8 mouse cellular contexts compared by ENCODE assay signal in genomic region chr16:76373671-76374091, GRCm38 (mm10). TPM values are rescaled to one million over a fixed set of nuclear protein-coding genes. Genes with fewer than 3 reads are reported as not detected.
DNase-seq lines count a peak whose midpoint lies in the region; ATAC-seq and TF ChIP-seq lines count a peak whose summit lies in the region.

TSS of gene Nrip1 (minus strand) at chr16:76373827.

- H3K79me2 ChIP-seq in macrophage (ENCODE audit: inconsistent target) = peaks cover 34% of the 10 kb centered on the region

- peak within 1 kb of the TSS; percentile 93 for H3K27ac ChIP-seq in cortical plate, adult 2 months (ENCODE audit: insufficient read depth, low read length)
- H3K27ac ChIP-seq in hindbrain, postnatal 0 days = peak within 1 kb of the TSS; percentile 90
- H3K27ac ChIP-seq in macrophage = peak within 1 kb of the TSS; percentile 82

- no peaks in the 10 kb centered on the region for H3K27me3 ChIP-seq in hindbrain, postnatal 0 days (ENCODE audit: insufficient read depth, low read length)

- peak within 1 kb of the TSS; percentile 76 for H3K4me3 ChIP-seq in cortical plate, adult 2 months (ENCODE audit: insufficient read depth, low read length)
- peak within 1 kb of the TSS; percentile 84 for H3K4me3 ChIP-seq in hindbrain, postnatal 0 days (ENCODE audit: low read length)
- H3K4me3 ChIP-seq in macrophage (ENCODE audit: inconsistent target) = peak within 1 kb of the TSS; percentile 71

- 0% methylated on average over 9 of the region's 9 CpGs for WGBS in hindbrain, postnatal 0 days
- under 1% methylated on average over 9 of the region's 9 CpGs for WGBS in macrophage (ENCODE audit: missing documents)

- peaks cover 1% of the 10 kb centered on the region; the same call in 1 of the 2 replicates for H3K4me1 ChIP-seq in cortical plate, adult 2 months (ENCODE audit: control insufficient read depth, insufficient read depth, low read length)
- 0 out of 2 replicates have a peak, but pooled peaks cover 3% of the 10 kb centered on the region for H3K4me1 ChIP-seq in hindbrain, postnatal 0 days (ENCODE audit: insufficient read depth, low read length)

- peak within 1 kb of the TSS; percentile 92 for H3K9ac ChIP-seq in hindbrain, postnatal 0 days (replicated peaks; ENCODE audit: low read length)

- DNase-seq in spleen, postnatal 36 days (ENCODE audit: low spot score in 2 of 2) = peak; percentile 24 to 43
- DNase-seq in spleen, adult 12 weeks (ENCODE audit: low spot score) = no peak
- DNase-seq in gastrocnemius, postnatal 10 days = peak; percentile 39
- DNase-seq in hindbrain, postnatal 0 days (ENCODE audit: low spot score) = peak; percentile 72
- DNase-seq in left cerebral cortex, adult 8-10 months (ENCODE audit: low spot score in 2 of 2) = peak in 1 of 2 experiments; percentile 54
- DNase-seq in right cerebral cortex, postnatal 14 days = peak; percentile 35

- peak; percentile 25 for ATAC-seq in hindbrain, postnatal 0 days

- no peaks in the 10 kb centered on the region for H3K9me3 ChIP-seq in hindbrain, postnatal 0 days (ENCODE audit: low read length)

- H3K4me2 ChIP-seq in hindbrain, postnatal 0 days (ENCODE audit: low read depth, low read length) = peak within 1 kb of the TSS; percentile 74

- peak; percentile 50 for TF ChIP-seq POLR2A in cortical plate, adult 2 months (IDR thresholded peaks at IDR 0.05; ENCODE audit: extremely low read depth, insufficient read depth, low read length)

- no peak for TF ChIP-seq CTCF in cortical plate, adult 2 months (IDR thresholded peaks at IDR 0.05; ENCODE audit: extremely low read depth, insufficient read depth, low read length)
- TF ChIP-seq CTCF in hindbrain, postnatal 0 days (IDR thresholded peaks at IDR 0.05; ENCODE audit: low read depth) = peak; percentile 37

- no peaks in the 10 kb centered on the region for H3K36me3 ChIP-seq in hindbrain, postnatal 0 days (ENCODE audit: insufficient read depth, low read length)
- H3K36me3 ChIP-seq in macrophage (ENCODE audit: inconsistent target) = no peaks in the 10 kb centered on the region

RNA-seq across cellular contexts. Expression of gene Nrip1, which starts in this region (rescaled TPM):
- polyA plus RNA-seq in cortical plate, adult 2 months (2012; rRNA removed) = 7.5 and 7.7 TPM in 2 replicates
- total RNA-seq in gastrocnemius, postnatal 10 days (2021) = 10 to 100 TPM; 37.3 to 41.4 TPM
- total RNA-seq in hindbrain, postnatal 0 days (2014; rRNA removed) = 26.5 and 29.3 TPM in 2 replicates
- 26.8 and 30.0 TPM in 2 replicates for polyA plus RNA-seq in hindbrain, postnatal 0 days (2015; fragmentation: Nextera tagmentation; extraction: Ambion mirVana)
- total RNA-seq in left cerebral cortex, adult 8-10 months (2022) = 10 to 100 TPM; 46.2 to 50.5 (median 48.1) TPM
- total RNA-seq in macrophage (2018; cell fraction: chromatin; rRNA removed) = 100 to 1,000 TPM in 1 of 26 experiments, 10 to 100 TPM in 25; 42.6 to 104 (median 62.6) TPM
- total RNA-seq in macrophage (2018; cell fraction: cytosol; rRNA removed) = 10 to 100 TPM; 13.2 to 22.2 (median 15.7) TPM
- total RNA-seq in macrophage (2018; cell fraction: nucleus; rRNA removed) = 10 to 100 TPM; 28.7 to 85.8 (median 44.0) TPM
- polyA plus RNA-seq in macrophage (2018) = 5.8 to 6.5 TPM (median 6.0 TPM) in 3 replicates
